Mouse (Mus musculus) brain, embryonic 14.5 days (tissue): ENCODE measurements at regions not wholly inside any gene's neighbourhood (a gene's known extent, or its start where the extent isn't known, plus 50 kb on each side); places are given as distances from the start of the nearest gene placed in this dataset.
A peak's percentile ranks its signal among the peaks of the same experiment; 100 is the strongest.

Experiments
- DNase-seq: peaks from one replicate; pipeline ENCODE4 v3.0.0-alpha.2; 2011; ENCODE audit warnings: low read depth
- CTCF ChIP-seq: fragments of 200-500 bp; IDR thresholded peaks from 2 replicates; pipeline ENCODE4 v1.5.1; 2012; ENCODE audit warnings: inconsistent platforms, mild to moderate bottlenecking, moderate library complexity, borderline replicate concordance; ENCODE audit not compliant: insufficient read depth, insufficient read length; ENCODE audit errors: extremely low read depth
- POLR2A ChIP-seq: fragments of 200-500 bp; IDR thresholded peaks from 2 replicates; pipeline ENCODE4 v1.6.1; 2012; ENCODE audit warnings: mild to moderate bottlenecking, inconsistent platforms, borderline replicate concordance; ENCODE audit not compliant: poor library complexity, insufficient read depth, insufficient read length, severe bottlenecking; ENCODE audit errors: extremely low read depth

DNA sequence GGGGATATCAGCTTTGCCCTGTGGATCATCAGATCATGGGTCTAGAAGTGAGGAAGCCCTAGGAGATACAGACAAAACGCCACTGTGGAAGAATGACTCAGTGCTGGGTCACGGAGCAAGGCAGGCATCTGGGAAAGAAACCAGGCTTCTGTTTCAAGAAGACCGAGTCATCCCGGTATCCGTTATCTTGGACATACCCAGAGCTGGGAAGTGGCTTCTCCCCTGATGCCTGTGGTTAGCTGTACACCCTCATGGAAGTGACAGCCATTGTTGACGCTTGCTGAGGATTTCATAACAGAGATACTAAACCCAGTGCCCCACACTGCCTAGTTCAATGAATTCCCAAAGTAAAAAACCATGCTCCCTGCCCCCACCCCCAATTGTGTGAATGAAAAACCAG, 171.6 kb upstream of the Dkk2 start:
- DNase-seq: no peak
- TF ChIP-seq POLR2A (no peak), CTCF (no peak)

DNA sequence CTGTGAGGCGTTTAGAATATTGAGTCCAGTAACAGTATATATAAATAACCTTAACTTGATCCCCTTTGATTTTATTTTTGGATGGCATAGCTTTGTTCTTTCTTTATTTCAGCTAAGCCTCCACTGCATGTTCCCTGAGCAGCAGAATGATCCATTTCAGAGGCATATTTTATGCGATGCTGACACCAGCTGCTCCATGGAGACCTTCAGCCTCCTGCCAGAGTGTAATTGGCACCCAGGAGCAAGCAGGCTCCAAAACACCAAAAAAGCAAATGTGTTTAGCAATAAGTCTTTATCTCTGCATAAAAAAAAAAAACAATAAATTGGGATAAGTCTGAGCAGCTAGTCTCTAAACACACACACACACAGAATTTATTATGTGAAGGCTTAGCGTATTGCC, 170.7 kb upstream of the Dkk2 start:
- DNase-seq: peak; percentile 37
- no peak for TF ChIP-seq CTCF
- no peak for TF ChIP-seq POLR2A

DNA sequence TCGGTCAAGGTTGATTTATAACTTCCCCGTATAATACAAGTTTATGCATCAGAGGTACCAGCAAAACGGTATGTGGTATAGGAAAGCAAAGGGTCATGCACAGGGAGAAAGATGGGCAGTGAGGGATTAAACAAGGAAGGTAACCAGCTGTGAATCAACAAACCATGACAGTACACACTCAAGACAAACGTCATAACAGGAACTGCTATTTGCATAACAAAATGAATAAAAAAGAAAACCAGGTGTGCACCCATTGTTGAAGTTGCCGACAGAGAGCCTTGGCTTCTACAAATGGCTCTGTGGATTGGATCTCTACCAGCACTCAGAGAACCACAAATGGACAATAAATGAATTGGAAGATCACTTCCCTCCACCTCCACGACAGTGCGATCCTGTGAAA, 170.1 kb upstream of the Dkk2 start:
- no peak for DNase-seq
- TF ChIP-seq CTCF: no peak
- no peak for TF ChIP-seq POLR2A

DNA sequence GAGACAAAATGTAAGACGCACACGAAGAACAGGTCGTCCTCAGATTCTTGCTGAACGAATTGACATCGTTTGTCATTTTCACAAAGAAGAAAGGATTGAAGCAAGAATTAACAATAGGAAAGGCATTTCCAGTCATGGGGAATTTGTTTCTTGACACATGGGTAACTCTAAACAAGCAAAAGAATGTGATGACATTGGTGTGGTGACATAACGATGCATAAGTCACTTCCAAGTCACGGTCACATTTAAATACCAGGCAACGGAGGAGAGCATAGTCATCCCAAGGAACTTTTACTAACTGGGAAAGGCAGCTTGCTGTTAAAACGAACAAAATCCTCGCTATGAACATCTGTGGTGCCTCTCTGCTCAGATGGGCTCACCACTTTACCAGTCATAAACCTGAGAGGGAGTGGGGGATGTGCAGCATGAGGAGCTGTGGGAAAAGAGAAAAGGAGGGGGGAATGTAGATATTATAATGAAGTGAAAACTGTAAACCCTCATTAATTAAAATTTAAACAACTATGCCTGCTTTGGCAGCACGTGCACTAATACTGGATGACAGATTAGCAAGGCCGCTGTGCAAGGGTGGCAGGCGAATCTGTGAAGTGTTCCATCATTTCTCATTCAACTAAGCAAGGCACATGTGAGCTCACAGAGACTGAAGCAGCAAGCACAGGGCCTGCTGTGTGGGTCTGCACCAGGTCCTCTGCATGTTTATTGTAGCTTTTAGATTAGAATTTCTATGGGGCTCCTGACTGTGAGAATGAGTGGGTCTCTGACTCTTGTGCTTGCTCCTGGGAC, 167.2 kb upstream of the Dkk2 start:
- DNase-seq: peak; percentile 60
- TF ChIP-seq POLR2A (no peak), CTCF (no peak)

DNA sequence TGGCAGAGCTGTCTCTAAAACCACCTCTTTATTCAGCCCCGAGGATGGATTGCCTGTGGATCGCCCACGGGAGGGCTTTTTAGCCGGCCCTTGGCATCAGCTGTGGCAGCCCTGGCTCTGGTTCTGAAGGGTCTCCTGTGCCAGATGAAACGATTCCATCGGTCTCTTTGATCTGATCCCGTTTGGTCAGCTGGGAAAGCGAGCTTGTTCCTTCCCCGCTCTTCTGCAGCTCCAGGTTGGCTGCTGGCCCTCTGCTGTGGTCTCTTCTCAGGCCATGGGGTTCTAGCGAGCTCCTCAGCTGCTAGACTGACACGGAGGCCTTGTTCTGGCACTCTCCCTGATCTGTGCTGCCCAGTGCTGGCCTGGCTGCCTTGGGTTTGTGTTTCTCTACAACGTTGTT, 165.6 kb upstream of the Dkk2 start:
- DNase-seq: peak; percentile 39
- TF ChIP-seq CTCF: no peak
- TF ChIP-seq POLR2A: no peak

DNA sequence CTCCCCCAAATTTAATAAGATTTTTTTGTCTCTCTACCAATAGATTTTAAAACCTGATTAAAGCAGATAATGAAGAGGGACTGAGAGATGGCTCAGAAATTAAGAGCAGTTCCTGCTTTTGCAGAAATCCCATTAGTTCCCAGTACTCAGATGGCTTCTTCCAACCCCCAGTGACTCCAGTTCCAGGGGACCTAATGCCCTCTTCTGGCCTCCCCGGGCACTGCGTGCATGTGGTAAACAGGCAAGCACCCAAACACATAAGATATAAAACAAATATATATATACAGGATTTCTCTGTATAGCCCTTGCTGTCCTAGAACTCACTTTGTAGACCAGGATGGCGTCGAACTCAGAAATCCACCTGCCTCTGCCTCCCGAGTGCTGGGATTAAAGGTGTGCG, 163.9 kb upstream of the Dkk2 start:
- no peak for DNase-seq
- TF ChIP-seq POLR2A (no peak), CTCF (peak; percentile 27; the same call in 1 of the 2 replicates)

DNA sequence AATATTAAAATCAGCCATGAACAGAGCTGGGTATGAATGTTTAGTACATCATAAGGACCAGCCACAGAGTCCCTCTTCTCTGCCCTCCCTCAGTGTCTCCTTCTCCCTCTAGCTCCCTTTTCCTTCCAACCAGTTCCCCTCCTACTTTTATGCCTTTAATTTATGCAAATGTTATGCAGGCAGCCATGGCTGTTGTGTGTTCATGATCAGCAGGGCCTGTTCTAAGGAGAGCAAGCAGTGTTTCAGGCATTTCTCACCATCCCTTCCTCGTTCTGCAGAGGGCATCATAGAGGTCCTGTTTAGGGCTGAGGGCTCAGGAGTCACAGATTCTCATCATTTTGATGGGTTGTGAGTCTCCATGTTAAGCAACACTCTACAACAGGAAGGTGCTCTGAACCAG, 162.4 kb upstream of the Dkk2 start:
- TF ChIP-seq POLR2A: no peak
- no peak for TF ChIP-seq CTCF
- DNase-seq: no peak

DNA sequence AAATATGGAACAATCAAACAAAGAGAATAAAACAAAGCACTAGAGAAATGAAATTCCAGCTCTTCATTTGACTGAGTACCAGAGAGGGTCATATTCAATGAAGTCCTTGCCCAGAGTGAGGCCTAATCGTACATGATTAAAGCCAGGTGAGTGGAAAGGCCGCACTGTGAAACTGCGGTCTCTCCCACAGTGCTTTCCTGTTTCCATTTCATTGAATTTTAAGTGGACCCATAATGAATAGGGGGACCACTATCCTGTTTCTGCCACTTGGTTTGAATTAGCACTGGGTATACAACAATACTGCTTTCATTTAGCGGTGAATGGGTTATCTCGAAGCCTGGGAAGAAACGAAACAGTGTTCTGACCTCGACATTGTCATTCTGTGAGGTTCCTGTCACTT, 144.2 kb upstream of the Dkk2 start:
- TF ChIP-seq POLR2A (no peak), CTCF (no peak)
- no peak for DNase-seq

DNA sequence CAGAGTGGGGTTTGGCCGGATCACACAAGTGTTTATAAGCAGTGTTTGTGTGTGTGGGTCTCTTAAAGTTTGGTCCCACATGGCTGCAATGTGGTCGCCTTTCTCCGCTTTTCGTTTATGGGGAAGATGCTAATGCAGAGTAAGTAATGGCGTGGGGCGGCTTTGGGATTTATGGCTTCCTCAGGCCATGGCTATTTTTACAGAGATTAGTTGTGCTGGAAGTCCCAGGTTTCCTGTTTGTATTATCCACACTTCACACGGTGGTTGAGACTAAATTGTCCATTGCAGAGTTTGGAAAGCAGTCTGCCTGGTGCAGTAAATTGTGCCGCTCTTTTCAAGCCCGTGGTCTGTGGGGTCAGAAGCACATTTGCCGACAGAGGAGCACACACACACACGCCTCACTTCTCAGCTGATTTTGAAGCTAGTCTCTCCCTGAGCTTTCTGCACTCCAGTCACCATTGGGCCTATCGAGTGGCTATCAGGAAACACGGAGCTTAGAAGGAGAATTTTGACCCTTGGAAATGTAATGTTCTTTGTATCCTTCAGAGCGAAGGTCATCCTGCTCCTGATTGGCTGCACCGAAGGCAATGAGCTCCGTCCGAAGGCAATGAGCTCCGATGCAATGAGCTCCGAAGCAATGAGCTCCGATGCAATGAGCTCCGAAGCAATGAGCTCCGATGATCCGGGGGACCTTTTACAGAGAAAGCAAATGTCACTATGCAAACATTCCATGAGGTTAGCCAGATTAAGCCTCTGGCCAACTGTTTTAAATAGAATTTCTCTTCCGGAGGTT, 142.9 kb upstream of the Dkk2 start:
- no peak for TF ChIP-seq POLR2A
- TF ChIP-seq CTCF: no peak
- no peak for DNase-seq

DNA sequence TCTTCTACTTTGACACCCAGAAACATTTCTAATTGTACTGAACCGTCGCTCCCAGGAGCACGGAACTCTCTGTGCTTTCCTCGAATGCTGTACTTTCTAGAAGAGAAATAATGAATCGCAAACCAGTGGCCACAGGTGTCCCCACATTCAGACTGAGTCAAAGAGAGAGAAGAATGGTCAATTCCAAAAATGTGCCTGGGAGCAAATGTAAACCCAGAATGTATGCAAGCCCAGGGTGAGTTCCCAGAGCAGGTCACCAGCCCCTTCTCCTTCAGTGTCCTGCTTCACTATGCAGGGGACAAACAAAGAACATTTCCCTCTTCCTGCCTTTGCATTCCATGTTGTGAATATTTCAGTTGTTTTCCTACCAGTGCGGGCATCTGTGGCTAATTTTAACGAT, 141.7 kb upstream of the Dkk2 start:
- no peak for TF ChIP-seq CTCF
- no peak for TF ChIP-seq POLR2A
- no peak for DNase-seq

DNA sequence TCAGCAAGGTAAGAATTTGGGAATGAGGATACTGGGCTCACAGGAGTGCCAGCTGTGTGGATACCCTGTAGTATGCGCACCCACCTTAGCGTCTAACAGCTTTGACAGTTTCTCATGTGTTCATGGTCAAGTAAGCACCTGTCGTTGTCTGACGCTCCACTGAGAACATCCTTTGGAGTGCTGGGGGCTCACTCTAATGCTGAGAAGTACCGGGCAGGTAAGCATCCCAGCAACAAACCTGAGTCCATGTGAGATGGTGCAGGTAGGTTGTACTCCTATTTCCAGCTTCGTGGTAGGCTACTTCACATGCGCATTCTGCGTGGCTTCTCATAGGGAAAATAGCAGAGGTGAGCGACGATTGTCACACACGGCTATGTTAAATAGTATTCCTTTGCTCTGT, 129.3 kb upstream of the Dkk2 start:
- TF ChIP-seq POLR2A (no peak), CTCF (no peak)
- no peak for DNase-seq
